Mouse (Mus musculus): Measurements from ENCODE around the gene H2-K1.
"Not testable (repeated sequence)": the region's sequence is repeated elsewhere in the genome, so short reads cannot be mapped to it uniquely, and the experiment has no call there.

H2-K1 gene

DNA sequence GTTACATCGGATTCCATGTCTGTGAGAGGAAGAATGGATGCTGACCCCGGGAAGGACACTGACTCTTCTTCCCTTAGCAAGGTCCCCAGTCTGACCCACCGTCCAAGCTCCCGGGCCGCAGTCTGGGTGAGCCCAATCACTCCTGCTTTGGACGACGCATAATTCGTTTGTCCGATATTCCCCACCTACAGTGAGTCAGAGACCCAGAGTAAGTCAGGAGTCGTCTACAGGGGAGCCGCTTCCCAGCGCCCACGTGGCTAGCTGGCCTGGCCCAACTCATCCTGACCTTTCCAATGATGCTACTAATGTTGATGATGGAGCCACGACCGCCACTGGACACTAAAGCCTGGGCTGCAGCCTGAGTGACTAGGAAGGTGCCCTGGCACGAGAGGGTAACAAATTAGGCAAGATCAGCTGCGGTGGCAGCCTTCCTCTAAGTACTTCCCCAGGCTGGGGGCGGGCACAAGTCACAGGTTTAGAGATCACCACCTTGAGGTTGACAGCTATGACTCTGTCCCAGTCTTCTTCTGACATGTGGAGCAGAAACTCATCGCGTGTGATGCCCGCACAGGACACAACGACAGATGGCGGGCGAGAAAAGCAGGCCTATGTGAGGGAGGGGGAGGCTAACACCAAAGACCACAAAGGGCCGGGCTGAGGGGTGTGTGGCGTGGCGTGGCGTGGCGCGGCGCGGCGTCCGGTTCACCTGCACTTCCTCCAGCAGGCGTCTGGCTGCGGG lies 26.9 kb upstream of the H2-K1 start:
- DNase-seq (ENCODE audit: low read depth, low spot score) = no peak

DNA sequence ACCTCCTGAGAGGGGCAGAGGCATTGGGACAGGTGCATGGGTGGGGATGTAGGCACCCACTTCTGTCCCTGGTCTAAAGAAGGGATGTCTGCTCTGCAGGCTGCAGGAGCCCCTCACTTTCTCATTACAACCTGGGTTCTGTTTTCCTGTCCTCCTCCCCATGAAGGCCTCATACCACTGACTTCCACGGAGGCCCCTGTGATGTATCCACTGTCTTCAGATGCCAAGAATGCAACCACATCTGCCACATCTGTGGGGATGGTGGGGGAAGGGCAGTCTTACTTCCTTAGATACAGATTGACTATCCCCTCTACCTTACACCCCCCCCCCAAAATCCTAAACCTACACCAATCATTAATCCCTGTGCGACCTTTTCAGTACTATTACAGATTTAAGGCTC lies 26.1 kb upstream of the H2-K1 start:
- DNase-seq (ENCODE audit: low read depth, low spot score) = no peak

DNA sequence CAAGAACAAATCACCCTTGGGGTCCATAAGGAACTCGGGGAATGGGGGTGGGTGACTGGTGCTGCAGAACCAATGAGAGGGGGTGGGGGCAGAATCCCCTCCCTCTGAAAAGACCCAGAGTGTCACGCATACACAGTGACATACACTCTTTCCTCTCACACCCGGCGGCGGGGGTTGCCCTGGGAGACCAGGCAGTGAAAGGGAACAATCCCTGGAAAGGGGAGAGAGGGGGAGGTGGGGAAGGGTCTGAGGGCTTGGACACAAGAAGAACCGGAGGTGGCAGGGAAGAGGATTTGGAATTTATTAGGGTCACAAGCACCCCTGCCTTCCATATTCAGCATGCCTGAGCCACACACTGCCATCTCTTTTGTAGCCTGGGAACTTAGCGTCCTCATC lies 25.6 kb upstream of the H2-K1 start:
- peak; percentile 88 for DNase-seq (ENCODE audit: low read depth, low spot score)

DNA sequence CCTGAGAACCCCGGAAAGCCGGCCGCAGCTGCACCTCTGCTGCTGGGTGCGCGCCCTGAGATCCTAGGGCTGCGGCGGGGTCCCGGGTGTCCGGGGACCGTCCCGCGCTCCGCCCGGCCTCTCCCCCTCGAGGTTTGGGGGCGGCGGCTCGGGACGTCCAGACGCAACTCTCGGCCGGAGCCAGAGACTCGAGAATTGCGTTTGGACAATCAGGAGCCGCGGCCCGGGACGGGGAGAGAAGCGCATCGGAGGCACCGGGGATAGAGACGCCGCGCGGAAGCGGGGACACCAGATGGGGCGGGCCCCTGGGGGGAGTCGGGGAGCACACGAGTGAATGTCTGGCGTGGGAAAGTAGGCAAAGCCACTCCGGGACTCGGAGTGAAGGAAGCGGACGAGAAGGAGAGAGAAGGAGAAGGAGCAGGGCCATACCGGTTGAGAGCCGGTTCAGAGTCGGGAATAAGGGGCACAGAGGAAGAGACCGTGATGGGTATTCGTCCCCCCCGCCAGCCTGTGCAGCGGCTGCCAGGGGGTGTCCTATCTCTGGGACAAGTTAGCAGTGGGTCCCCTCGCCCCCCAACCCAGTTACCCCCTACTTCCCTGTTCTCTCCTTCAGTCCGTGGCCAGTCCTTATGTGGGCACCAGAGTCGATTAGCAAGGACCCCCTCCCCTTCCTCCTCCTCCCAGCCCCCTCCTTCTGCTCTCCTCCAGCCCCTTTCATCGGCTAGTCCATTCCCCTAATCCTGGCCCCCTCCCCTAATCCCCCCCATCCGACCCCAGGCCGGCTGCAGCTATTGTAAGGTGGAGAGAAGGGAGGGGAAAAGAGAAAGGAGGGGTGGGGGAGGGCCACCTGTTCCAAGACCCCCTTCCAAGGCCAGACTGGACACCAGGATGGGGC lies 25.0 kb upstream of the H2-K1 start:
- no peak for DNase-seq (ENCODE audit: low read depth, low spot score)

DNA sequence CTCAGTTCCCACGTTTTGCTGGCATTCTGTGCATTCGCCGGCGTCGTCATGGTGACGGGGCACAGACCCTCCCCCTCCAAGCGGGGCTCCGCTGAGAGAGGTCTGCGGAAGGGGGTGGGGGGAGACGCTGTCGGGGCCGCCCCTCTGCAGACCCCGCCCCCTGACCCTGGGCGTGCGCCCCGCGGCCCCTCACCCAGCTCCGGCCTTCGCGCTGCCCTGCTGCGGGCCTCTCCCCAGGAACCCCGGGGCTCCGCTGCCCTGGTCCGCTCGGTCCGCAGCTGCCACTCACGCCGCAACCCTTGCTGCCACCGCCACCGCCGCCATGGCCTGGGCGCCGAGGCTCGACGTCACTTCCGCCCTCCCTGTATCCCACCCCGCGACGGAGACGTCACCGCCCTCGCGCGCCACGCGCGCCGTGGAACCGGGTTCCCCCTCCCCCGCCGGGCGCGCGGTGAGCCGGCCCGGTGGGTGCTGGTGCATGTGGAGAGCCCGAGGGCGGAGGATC lies 24.2 kb upstream of the H2-K1 start, which contains the start of gene Ring1:
TSS of gene Ring1 (minus strand) at position 364 of the 505 bp plus-strand sequence.
- peak; percentile 92 for DNase-seq (ENCODE audit: low read depth, low spot score)

DNA sequence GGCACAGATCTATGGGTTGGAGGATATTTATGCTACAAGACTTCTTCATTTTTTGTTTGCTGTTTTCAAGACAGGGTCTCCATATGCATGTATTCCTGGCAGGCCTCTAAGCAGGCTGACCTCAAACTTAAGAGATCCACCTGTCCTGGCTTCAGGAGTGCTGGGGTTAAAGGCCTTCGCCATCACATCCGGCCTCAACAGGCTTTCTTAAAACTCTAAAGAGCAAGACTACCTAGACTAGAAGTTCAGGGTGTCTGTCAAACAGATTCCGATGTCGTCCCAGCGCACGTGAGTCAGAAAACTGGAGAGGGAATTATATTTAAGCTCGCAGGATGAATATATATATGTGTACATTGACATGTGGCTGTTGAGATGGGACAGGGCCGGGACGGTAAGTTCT lies 23.5 kb upstream of the H2-K1 start:
- DNase-seq (ENCODE audit: low read depth, low spot score) = no peak

DNA sequence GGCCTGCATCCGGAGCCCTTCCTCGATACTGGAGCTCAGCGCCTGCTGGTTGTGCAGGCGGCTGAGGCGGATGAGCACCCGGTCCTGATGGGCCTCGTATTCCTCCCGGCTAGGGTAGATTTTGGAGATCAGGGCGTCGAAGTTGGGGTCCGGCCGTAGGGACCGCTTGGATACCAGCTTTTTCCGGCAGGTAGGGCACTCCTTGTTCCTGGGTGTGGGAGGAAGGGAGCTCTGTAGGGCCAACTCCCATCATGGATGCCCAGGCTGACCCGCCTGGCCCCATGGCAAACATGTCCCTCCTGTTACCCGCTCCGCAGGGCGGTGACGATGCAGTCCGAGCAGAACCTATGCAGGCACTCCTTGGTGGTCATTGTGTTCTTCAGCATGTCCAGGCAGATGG lies 22.8 kb upstream of the H2-K1 start:
- no peak for DNase-seq (ENCODE audit: low read depth, low spot score)

DNA sequence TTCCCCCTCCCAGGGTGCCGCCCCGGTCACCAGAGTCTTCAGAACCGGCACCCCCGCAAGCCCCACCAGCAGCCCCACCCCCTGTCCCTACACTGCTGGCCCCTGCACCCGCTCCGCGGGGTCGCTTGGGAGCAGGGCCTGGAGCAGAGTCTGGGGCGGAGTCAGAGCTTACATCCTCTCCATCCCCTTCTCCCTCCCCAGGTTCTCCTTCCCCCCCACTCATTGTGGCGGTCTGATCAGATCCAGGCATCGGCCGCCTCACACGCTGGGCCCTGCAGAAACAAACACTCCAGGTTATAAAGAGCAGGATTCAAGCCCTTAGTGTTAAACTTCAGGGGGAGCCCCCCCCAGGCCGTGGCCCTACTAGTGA lies 22.3 kb upstream of the H2-K1 start:
- no peak for DNase-seq (ENCODE audit: low read depth, low spot score)

DNA sequence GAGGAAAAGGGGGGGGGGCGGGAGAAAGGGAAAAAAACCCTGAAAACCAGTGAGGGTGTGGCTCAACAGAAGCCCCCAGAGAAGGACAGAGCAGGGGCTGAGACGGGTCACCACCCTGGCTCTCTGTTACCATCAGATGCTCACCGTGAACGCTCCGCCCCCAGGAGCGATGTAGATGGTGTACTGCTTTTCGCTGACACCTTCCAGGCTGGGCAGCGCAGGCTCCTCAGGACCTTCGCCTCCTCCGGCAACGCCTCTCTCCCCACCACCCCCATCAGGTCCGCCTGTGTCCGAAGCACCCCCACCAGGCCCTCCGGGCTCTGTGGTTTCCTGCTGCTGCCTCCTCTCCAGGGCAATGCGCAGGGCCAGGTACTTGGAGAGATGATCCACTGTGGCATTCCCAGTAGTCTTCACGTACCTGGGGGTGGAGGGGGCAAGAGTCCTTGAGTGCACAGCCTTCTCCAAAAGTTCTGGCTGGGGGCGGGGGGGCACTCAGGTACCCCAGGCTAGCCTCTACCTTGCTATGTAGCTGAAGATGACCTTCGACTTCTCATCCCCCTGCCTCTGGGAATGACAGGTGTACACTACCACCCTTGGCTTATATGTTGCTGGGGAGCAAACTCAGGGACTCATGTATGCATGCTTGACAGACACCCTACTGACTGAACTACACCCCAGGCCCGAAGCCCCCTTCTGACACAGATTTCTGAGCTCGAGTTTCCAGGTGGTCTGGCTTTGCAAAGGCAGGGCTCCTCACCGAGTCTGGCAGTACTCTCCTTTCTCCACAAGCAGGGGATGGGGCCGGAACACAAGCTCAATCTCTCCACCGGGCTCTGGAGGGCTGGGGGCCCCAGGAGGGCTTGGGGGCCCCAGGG lies 21.6 kb upstream of the H2-K1 start:
- DNase-seq (ENCODE audit: low read depth, low spot score) = no peak

DNA sequence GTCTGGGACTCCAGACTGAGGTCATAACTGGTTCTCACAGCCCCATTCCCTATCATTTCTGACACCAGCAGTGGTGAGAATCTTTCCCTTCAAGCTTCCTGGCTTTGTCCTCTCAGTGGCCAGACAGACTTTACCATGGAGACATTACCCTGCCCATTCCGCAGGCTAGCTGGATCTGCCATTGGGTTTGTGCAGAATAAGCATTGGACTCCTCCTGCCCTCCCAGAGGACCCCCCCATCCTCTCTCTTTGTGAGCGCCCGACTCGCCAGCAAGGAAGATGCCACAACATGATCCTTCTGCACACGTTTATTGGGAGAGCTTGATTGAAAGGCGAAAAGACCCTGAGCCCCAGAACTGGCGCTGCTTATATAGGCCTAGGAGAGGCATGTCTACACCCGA lies 13.3 kb upstream of the H2-K1 start:
- no peak for DNase-seq (ENCODE audit: low read depth, low spot score)

DNA sequence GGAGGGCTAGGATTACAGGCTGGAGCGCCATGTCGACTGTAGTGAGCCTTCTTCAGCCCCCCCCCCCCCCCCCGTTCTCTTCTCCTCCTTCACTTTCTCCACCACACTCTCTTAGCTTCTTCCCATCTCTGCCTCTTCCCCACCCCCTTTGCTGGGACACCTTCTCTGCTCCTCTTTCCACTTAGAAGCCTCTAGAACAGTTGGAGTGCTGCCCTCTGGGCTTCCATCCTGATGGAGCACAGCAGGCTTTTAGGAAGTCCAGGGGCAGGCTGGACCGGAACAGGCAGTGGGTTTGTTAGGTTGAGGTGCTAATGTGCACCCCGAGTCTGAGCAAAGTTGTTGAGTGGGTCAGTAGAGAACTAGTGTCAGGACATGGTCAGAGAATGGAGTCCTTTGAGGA lies 10.0 kb upstream of the H2-K1 start:
- DNase-seq (ENCODE audit: low read depth, low spot score) = no peak

DNA sequence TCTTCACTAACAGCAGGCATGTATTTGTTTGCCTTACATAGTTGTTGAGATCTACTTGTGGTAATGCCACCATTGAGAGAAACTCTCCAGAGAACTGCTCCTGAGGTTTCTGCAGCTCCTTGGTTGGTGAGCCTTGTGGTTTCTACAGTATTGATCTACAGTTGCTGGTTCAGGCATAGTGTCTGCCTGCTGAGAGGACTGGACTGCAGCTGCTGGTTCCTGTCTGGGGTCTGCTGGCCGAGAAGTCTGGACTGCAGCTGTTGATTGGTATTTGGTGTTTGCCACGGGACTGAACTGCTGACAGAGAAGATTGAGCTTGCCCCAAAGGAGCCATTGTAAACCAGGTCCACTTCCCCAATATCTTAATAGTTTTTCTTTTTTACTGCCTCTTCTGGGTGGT lies 6.4 kb upstream of the H2-K1 start:
- DNase-seq (ENCODE audit: low read depth, low spot score) = no peak

DNA sequence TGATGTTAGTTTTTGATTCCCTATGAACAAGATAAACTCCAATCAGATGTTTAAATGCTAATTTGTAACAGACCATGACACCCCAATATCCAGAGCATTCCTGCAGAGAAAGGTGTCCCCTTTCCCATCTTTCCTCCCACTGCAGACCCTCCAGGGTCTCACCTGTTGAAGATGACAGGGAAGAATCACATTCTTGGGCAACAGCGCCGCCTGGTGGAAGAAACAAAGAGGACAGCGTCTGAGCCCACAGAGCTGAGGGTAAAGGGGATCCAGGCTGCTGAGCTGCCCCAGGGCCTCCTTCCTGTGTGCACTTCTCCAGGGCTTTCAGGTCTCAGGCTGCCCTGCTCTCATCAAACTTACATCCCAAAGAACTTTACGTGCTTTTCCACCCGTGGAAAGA lies 3.3 kb upstream of the H2-K1 start:
- DNase-seq (ENCODE audit: low read depth, low spot score) = no peak

DNA sequence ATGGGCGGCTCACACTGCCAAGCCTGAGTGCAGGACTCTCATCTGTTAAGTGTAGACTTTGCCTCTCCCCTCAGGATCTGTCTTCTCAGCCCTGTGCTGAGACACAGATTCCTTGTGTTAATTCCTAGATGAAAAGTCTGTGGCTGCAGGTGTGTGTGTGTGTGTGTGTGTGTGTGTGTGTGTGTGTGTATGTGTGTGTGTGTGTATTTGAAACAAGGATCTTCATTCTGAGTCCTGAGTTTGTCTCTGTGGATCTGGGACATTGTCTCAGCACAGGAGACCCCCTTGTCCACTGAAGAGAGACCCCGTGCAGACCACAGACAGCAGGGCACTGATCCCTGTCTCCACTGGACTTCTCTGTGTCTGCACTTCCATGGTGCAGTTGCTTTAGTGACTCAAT lies 649 bp upstream of the H2-K1 start:
- not testable (repeated sequence) for DNase-seq (ENCODE audit: low read depth, low spot score)

DNA sequence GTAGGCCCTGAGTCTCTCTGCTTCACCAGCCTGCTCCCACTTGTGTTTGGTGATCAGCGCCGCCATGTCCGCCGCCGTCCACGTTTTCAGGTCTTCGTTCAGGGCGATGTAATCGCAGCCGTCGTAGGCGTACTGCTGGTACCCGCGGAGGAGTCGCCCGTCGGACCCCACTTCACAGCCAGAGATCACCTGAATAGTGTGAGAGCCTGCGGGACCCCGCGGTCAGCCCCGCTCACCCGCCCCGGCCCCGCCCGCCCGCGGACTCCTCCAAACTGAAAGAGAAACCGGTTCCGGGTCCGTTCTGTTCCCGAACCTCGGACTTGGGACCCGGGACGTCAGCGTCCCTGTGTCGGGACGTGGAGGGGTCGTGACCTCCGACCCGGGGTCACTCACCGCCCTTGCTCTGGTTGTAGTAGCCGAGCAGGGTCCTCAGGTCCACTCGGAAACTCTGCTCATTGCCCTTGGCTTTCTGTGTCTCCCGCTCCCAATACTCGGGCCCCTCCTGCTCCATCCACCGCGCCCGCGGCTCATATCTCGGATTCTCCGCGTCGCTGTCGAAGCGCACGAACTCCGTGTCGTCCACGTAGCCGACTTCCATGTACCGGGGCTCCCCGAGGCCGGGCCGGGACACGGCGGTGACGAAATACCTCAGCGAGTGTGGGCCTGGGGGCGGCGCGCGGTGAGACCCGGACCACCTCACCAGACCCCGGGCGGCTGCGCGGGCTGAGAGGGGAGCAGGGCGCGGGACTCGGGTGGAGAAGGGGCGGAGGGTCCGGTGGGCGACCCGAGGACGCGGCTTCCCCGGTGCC lies 602 bp downstream of the H2-K1 start:
- DNase-seq (ENCODE audit: low read depth, low spot score) = no peak

DNA sequence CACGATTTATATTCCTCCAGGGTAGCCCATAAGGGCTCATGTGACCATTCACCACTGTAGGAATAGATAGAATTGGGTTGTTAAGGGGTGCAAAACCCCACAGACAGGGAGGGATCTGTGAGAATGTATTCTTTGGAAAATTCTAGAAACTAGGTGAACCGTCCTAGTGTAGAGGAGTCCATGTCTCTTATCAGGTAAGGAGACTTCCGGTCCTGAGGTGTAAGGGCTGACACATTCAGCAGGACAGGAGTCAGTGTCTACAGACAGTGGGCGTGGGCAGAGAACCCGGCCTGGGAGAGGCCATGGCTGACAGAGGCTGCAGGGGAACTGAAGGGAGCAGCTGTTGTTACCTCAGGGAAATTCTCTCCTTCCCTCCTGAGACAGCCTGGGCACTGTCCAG lies 1.4 kb downstream of the H2-K1 start:
- not testable (repeated sequence) for DNase-seq (ENCODE audit: low read depth, low spot score)

DNA sequence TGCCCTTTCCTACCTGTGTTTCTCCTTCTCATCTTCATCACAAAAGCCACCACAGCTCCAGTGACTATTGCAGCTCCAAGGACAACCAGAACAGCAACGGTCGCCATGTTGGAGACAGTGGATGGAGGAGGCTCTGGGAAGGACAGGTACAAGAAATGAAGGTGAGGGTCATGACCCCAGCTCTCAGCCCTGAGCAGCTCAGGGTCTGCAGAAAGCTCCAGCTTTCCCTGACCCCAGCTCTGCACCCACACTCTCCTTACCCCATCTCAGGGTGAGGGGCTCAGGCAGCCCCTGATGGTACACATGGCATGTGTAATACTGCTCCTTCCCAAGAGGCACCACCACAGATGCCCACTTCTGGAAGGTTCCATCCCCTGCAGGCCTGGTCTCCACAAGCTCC lies 3.1 kb downstream of the H2-K1 start:
- DNase-seq (ENCODE audit: low read depth, low spot score) = not testable (repeated sequence)

DNA sequence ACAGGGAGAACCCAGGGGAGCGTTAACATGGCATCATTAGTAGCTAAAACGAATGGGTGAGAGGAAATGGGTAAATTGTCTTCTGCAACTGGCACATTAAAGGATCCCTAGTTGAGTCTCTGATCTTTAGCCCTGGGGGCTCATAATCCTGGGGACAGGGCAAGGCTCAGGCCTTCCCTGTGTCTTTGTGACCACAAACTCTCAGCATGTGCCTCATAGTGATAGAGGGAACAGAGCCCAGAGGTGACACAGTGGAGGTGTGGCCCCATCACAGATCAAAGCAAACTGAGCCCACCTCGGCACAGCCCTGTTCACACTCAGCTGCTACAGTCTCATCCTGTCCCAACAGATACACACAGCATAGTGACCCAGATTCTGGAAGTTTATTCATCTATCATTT lies 4.5 kb downstream of the H2-K1 start:
- DNase-seq (ENCODE audit: low read depth, low spot score) = no peak

DNA sequence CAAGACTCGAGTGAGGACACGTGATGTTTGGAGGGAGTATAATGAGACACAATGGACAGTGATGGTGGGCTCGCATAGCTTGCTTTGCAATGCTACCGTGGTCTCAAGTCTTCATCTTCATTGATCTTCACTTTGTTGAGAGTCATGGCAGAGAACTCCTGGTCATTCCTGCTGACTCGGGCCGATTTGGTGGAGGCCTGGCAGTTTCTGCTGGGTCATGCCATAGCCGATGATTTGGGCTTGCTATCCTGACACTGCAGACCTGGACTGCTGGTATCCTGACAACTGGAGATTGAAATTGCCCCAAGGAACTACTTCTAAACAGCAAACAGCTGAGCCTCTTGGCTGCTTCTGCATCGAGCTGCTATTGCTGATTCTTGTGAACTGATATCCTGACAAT lies 5.2 kb downstream of the H2-K1 start:
- no peak for DNase-seq (ENCODE audit: low read depth, low spot score)

DNA sequence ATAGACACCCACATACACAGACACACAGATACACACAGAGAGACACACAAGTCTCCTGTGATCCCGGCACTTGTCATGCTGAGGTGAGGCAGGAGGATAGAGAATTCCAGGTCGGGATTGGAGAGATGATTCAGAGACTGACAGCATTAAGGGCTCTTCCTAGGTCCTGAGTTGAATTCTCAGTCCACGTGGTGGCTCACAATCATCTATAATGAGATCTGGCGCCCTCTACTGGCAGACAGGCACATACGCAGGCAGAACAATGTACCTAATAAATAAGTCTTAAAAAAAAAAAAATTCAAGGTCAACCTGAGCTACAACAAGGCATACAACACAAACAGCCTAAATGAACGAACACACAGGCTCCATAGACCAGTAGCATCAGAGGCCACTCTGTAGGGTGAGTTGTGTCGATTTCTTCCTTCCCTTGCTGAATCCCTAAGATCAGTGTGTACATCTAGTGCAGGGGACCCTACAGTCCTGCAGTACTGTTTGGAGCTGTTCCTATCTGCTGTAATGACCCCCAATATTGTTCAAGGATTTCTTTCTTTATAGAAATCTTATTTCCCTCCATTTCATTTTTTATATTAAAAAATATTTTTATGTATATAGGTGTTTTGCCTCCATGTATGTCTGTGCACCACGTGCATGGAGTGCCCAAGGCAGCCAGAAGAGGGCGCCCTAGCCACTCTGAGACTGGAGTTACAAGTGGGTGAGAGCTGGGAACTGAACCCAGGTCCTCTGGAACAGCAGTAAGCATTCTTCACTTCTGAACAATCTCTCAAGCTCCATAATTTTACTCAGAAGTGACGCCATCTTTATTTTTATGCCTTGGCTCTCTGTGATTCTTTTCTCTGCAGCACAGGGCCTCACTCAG lies 8.1 kb downstream of the H2-K1 start:
- DNase-seq (ENCODE audit: low read depth, low spot score) = peak; percentile 85

Measured in mesoderm, embryonic 11.5 days (tissue).